Mouse (Mus musculus) limb, embryonic 14.5 days (tissue): Measurements from ENCODE around the gene Tmem259. TPM values are rescaled to one million over a fixed set of nuclear protein-coding genes. Genes with fewer than 3 reads are reported as not detected.
A peak's percentile ranks its signal among the peaks of the same experiment; 100 is the strongest.

ENCODE experiments used
- ATAC-seq: fragments of 200-750 bp; cut with Nextera tagmentation; 2 replicates; pipeline ENCODE4 v1.8.0; 2017; ENCODE audit warnings: low read depth, moderate number of reproducible peaks, moderate TSS enrichment; ENCODE audit not compliant: low FRiP score
- DNase-seq: peaks from one replicate; pipeline ENCODE4 v3.0.0-alpha.2; 2015; ENCODE audit warnings: low spot score
- H3K27ac ChIP-seq: fragments of 300-500 bp; sonication (generic); replicated peaks from 2 replicates; pipeline ENCODE4 v1.5.1; 2014; ENCODE audit warnings: low read depth, mild to moderate bottlenecking, low read length, moderate library complexity, mixed read lengths
- H3K27me3 ChIP-seq: fragments of 300-500 bp; sonication (generic); 2 replicates; pipeline ENCODE4 v1.6.1; 2014; ENCODE audit warnings: low read length, mixed read lengths; ENCODE audit not compliant: control insufficient read depth, insufficient read depth
- H3K36me3 ChIP-seq: fragments of 300-500 bp; sonication (generic); 2 replicates; pipeline ENCODE4 v1.6.1; 2014; ENCODE audit warnings: mild to moderate bottlenecking, low read length, moderate library complexity, mixed read lengths; ENCODE audit not compliant: control insufficient read depth, insufficient read depth
- H3K4me1 ChIP-seq: fragments of 300-500 bp; sonication (generic); 2 replicates; pipeline ENCODE4 v1.6.1; 2014; ENCODE audit warnings: antibody characterized with exemption, low read length, mixed read lengths; ENCODE audit not compliant: control insufficient read depth, insufficient read depth
- H3K4me2 ChIP-seq: fragments of 300-500 bp; sonication (generic); replicated peaks from 2 replicates; pipeline ENCODE4 v1.6.1; 2014; ENCODE audit warnings: low read depth, mild to moderate bottlenecking, low read length, moderate library complexity; ENCODE audit not compliant: severe bottlenecking
- H3K4me3 ChIP-seq: fragments of 300-500 bp; sonication (generic); replicated peaks from 2 replicates; pipeline ENCODE4 v1.5.1; 2014; ENCODE audit warnings: low read length
- H3K9ac ChIP-seq: fragments of 300-500 bp; sonication (generic); 2 replicates; pipeline ENCODE4 v1.6.1; 2014; ENCODE audit warnings: mild to moderate bottlenecking, low read depth, low read length, moderate library complexity; ENCODE audit not compliant: severe bottlenecking
- H3K9me3 ChIP-seq: fragments of 300-500 bp; sonication (generic); 2 replicates; pipeline ENCODE4 v1.6.1; 2016; ENCODE audit warnings: low read length; ENCODE audit not compliant: control insufficient read depth
- POLR2A ChIP-seq: fragments of 200-500 bp; IDR thresholded peaks from 2 replicates; pipeline ENCODE4 v1.8.0; 2012; ENCODE audit warnings: inconsistent platforms, mild to moderate bottlenecking, moderate library complexity, borderline replicate concordance; ENCODE audit not compliant: insufficient read depth, insufficient read length; ENCODE audit errors: extremely low read depth
- WGBS: fragments of 180-500 bp; shearing (Covaris S2); extraction: QIAGEN DNeasy Blood & Tissue Kit; methylation state at CpG from one replicate; pipeline ENCODE4 v1.1.7; 2014; 5-methylcytosine and 5-hydroxymethylcytosine counted together
- polyA plus RNA-seq, 2 experiments: library from polyadenylated mRNA; depleted of rRNA in 1 of 2; stranded (reverse) in 1 of 2; unstranded in 1 of 2; fragments of >200 nt; fragmentation: Nextera tagmentation in 1 of 2; extraction: Ambion mirVana in 1 of 2; gene quantifications; 2 replicates each; pipeline versions ENCODE4 v1.2.1 to v1.2.3; 2012 to 2014

Tmem259 gene
- polyA plus RNA-seq, 2 experiments: 24.5 to 260 TPM

DNA sequence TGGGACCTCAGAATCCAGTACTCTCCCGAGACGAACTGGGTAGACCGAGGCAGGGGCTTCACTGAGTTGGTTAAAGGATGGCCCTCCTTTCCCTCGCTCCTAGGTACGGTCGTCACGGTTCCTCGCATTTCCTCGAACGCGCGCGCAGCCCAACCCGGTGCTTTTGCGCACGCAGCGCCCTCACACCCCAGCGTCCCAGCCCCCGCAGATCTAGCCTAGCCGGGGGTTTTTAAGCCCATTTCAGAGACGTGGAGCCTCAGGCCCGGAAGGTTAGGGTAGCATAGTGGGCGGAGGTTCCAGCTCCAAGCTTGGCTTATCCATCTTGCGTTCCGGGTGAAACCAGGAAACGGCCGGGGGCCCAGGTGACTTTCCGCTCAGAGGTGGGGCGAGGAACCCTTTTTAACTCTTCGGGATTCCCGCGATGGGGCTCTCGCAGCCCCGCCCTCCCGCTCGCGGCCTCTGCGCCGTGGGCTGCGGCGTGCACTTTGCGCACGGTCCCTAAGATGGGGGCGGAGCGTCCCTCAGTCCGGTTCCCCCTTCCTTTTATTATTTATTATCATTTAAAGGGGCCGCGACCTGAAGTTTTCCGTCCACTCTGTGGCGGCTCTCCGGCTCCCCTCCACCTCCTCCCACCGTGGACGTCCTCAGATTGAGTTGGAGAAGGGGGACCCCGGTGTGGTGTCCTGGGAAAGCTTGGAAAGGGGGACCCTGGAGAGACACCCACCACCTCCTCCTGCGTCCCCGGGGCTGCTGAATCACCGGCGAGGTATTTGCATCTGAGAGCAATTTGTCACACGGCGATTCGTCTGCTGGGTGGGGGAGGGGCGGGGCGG is 57.4 kb downstream of the Tmem259 start, which contains the start of gene Arid3a:
Gene Arid3a (plus strand): TSS at position 553 of the 833 bp plus-strand sequence.
- H3K4me3 ChIP-seq: peak within 1 kb of the TSS; percentile 93
- peaks cover 21% of the 10 kb centered on the region for H3K4me1 ChIP-seq
- H3K9me3 ChIP-seq: no peaks in the 10 kb centered on the region
- 2% methylated on average over 57 of the region's 63 CpGs for WGBS
- H3K4me2 ChIP-seq: peak within 1 kb of the TSS; percentile 90
- peak within 1 kb of the TSS; percentile 89 for H3K27ac ChIP-seq
- H3K36me3 ChIP-seq: peaks cover 13% of the 10 kb centered on the region
- ATAC-seq: peak; percentile 88
- peak within 1 kb of the TSS; percentile 87 for H3K9ac ChIP-seq
- peak; percentile 34; the same call in 1 of the 2 replicates for TF ChIP-seq POLR2A
- peak; percentile 95 for DNase-seq
- H3K27me3 ChIP-seq: peaks cover 17% of the 10 kb centered on the region

DNA sequence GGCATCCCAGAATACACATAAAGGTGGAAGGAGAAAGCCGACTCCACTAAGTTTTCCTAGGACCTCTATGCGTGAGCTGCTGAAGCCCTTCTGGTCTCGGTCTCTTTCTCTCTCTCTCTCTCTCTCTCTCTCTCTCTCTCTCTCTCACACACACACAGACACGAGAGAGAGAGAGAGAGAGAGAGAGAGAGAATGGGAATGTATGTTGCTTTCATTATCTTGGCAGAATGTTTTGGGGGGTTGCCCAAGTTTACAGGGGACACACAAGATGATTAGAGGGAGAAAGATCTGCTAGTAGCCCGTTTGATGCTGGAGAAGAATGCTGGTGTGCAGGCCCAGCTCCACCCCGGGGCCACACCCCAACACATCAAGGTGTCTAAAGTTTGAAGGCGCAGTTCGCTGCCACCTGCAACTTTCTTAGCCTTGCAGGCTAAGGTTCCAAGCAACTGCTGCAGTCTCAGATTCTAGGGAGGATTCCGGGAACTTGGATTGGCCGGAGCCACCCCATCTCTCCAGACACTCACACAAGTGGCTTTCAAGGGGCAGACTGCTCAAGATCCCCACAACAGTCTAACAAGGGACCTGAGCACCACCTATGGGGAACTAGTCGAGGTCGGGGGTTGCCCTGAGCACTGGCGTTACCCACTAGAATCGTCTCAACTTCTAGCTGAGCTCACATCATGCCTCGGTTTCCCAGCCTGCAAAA is 58.2 kb downstream of the Tmem259 start:
- Histone ChIP-seq H3K9me3 (no peaks in the 10 kb centered on the region), H3K27ac (peak overlapping the region; percentile 19; the same call in 1 of the 2 replicates), H3K4me1 (peaks cover 27% of the 10 kb centered on the region), H3K27me3 (peaks cover 25% of the 10 kb centered on the region), H3K36me3 (peaks cover 6% of the 10 kb centered on the region), H3K4me2 (peak overlapping the region; percentile 90), H3K9ac (peak overlapping the region; percentile 87), H3K4me3 (peak overlapping the region; percentile 93)
- DNase-seq (no peak), ATAC-seq (no peak)
- TF ChIP-seq POLR2A: no peak
- 11% methylated on average over 15 of the region's 15 CpGs for WGBS

DNA sequence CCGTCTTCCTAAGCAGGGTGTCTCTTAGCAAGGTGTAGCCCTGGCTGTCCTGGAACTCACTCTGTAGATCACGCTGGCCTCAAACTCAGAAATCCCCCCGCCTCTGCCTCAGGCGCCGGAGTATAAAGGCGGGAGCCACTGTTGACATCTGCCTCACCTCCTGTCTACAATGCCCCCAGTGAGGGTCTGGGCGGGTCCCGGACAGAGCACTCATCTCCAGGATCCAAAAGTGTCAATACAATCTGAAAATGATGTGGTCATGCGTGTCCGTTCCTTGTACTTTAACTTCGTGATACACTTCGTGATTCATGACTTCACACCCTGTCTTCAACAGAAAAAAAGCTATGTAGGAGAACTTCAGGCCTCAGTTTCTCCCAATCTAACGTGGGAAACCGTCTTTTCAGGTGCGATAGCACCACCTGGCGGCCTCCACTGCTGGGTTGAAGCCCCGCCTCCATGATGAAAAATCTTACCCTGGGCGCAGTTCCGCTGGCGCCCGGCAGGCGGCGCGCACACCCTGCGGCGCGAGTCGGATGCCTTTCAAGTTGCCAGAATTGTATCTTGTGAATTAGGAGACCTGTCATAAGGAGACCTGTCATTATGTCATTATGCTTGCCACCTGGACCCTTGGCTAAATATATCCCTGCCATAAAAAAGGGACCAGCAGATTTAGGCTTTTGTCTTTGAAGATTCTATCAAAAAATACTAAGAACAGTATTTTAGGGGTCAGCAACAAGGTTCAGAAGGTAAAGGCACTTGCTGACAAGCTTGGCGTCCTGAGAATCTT is 58.9 kb downstream of the Tmem259 start:
- H3K36me3 ChIP-seq: no peaks in the 10 kb centered on the region
- H3K4me3 ChIP-seq: no peak overlapping the region
- H3K27ac ChIP-seq: no peak overlapping the region
- 13% methylated on average over 29 of the region's 29 CpGs for WGBS
- peaks cover 33% of the 10 kb centered on the region for H3K27me3 ChIP-seq
- H3K4me1 ChIP-seq: peaks cover 31% of the 10 kb centered on the region
- ATAC-seq: 0 out of 2 replicates have a peak, but pooled peaks have one; percentile 9
- TF ChIP-seq POLR2A: no peak
- peak; percentile 81 for DNase-seq
- no peak overlapping the region for H3K9ac ChIP-seq
- no peak overlapping the region for H3K4me2 ChIP-seq
- H3K9me3 ChIP-seq: no peaks in the 10 kb centered on the region

Other genes starting within 250 kb of the Tmem259 start
Only the 30 nearest of the 33 such genes appear.
- 176 and 229 TPM in 2 replicates for gene Rnf126, start 217.4 kb downstream of the Tmem259 start, polyA plus RNA-seq (2012; rRNA removed)
- gene Rnf126, start 217.4 kb downstream of the Tmem259 start, polyA plus RNA-seq (2014; fragmentation: Nextera tagmentation; extraction: Ambion mirVana): 100 and 103 TPM in 2 replicates
- gene Fstl3, start 207.1 kb downstream of the Tmem259 start, polyA plus RNA-seq (2012; rRNA removed): 11.6 and 14.7 TPM in 2 replicates
- 9.0 and 9.5 TPM in 2 replicates for gene Fstl3, start 207.1 kb downstream of the Tmem259 start, polyA plus RNA-seq (2014; fragmentation: Nextera tagmentation; extraction: Ambion mirVana)
- gene Prss57, start 193.4 kb downstream of the Tmem259 start, polyA plus RNA-seq (2012; rRNA removed): 0.04 and 0.06 TPM in 2 replicates
- not detected in 2 replicates for gene Prss57, start 193.4 kb downstream of the Tmem259 start, polyA plus RNA-seq (2014; fragmentation: Nextera tagmentation; extraction: Ambion mirVana)
- gene Palm, start 190.8 kb downstream of the Tmem259 start, polyA plus RNA-seq (2012; rRNA removed): 55.8 and 72.7 TPM in 2 replicates
- 76.2 and 83.8 TPM in 2 replicates for gene Palm, start 190.8 kb downstream of the Tmem259 start, polyA plus RNA-seq (2014; fragmentation: Nextera tagmentation; extraction: Ambion mirVana)
- gene Misp, start 163.3 kb downstream of the Tmem259 start, polyA plus RNA-seq (2012; rRNA removed): 0.41 and 0.50 TPM in 2 replicates
- gene Misp, start 163.3 kb downstream of the Tmem259 start, polyA plus RNA-seq (2014; fragmentation: Nextera tagmentation; extraction: Ambion mirVana): 0.54 and 1.2 TPM in 2 replicates
- gene Ptbp1, start 129.9 kb downstream of the Tmem259 start, polyA plus RNA-seq (2012; rRNA removed): 536 and 644 TPM in 2 replicates
- 262 and 279 TPM in 2 replicates for gene Ptbp1, start 129.9 kb downstream of the Tmem259 start, polyA plus RNA-seq (2014; fragmentation: Nextera tagmentation; extraction: Ambion mirVana)
- gene Prtn3, start 109.9 kb downstream of the Tmem259 start, polyA plus RNA-seq (2012; rRNA removed): 10.3 and 17.3 TPM in 2 replicates
- gene Prtn3, start 109.9 kb downstream of the Tmem259 start, polyA plus RNA-seq (2014; fragmentation: Nextera tagmentation; extraction: Ambion mirVana): 5.9 and 8.2 TPM in 2 replicates
- gene Plppr3, start 109.7 kb downstream of the Tmem259 start, polyA plus RNA-seq (2012; rRNA removed): 220 and 326 TPM in 2 replicates
- gene Plppr3, start 109.7 kb downstream of the Tmem259 start, polyA plus RNA-seq (2014; fragmentation: Nextera tagmentation; extraction: Ambion mirVana): 61.5 and 79.7 TPM in 2 replicates
- gene Elane, start 98.1 kb downstream of the Tmem259 start, polyA plus RNA-seq (2012; rRNA removed): 0.35 and 1.8 TPM in 2 replicates
- 0.62 and 1.2 TPM in 2 replicates for gene Elane, start 98.1 kb downstream of the Tmem259 start, polyA plus RNA-seq (2014; fragmentation: Nextera tagmentation; extraction: Ambion mirVana)
- gene Cfd, start 93.5 kb downstream of the Tmem259 start, polyA plus RNA-seq (2012; rRNA removed): 1.1 and 2.3 TPM in 2 replicates
- not detected in 2 replicates for gene Cfd, start 93.5 kb downstream of the Tmem259 start, polyA plus RNA-seq (2014; fragmentation: Nextera tagmentation; extraction: Ambion mirVana)
- gene Med16, start 75.4 kb downstream of the Tmem259 start, polyA plus RNA-seq (2012; rRNA removed): 54.6 and 73.8 TPM in 2 replicates
- gene Med16, start 75.4 kb downstream of the Tmem259 start, polyA plus RNA-seq (2014; fragmentation: Nextera tagmentation; extraction: Ambion mirVana): 33.4 and 38.3 TPM in 2 replicates
- not detected in 2 replicates for gene Gm26602, start 73.5 kb downstream of the Tmem259 start, polyA plus RNA-seq (2012; rRNA removed)
- gene Gm26602, start 73.5 kb downstream of the Tmem259 start, polyA plus RNA-seq (2014; fragmentation: Nextera tagmentation; extraction: Ambion mirVana): 6.6 TPM in 1 of 2 replicates, not detected in the other
- gene Kiss1r, start 67.4 kb downstream of the Tmem259 start, polyA plus RNA-seq (2012; rRNA removed): 2.5 and 2.8 TPM in 2 replicates
- gene Kiss1r, start 67.4 kb downstream of the Tmem259 start, polyA plus RNA-seq (2014; fragmentation: Nextera tagmentation; extraction: Ambion mirVana): 0.17 and 0.26 TPM in 2 replicates
- gene R3hdm4, start 63.1 kb downstream of the Tmem259 start, polyA plus RNA-seq (2012; rRNA removed): 158 and 219 TPM in 2 replicates
- gene R3hdm4, start 63.1 kb downstream of the Tmem259 start, polyA plus RNA-seq (2014; fragmentation: Nextera tagmentation; extraction: Ambion mirVana): 141 and 152 TPM in 2 replicates
- gene Arid3a, start 57.3 kb downstream of the Tmem259 start, polyA plus RNA-seq (2012; rRNA removed): 8.6 and 12.6 TPM in 2 replicates
- 4.8 and 5.0 TPM in 2 replicates for gene Arid3a, start 57.3 kb downstream of the Tmem259 start, polyA plus RNA-seq (2014; fragmentation: Nextera tagmentation; extraction: Ambion mirVana)
- gene Wdr18, start 24.2 kb downstream of the Tmem259 start, polyA plus RNA-seq (2012; rRNA removed): 58.7 and 78.5 TPM in 2 replicates
- gene Wdr18, start 24.2 kb downstream of the Tmem259 start, polyA plus RNA-seq (2014; fragmentation: Nextera tagmentation; extraction: Ambion mirVana): 99.8 and 106 TPM in 2 replicates
- 0.72 and 0.76 TPM in 2 replicates for gene Grin3b, start 13.6 kb downstream of the Tmem259 start, polyA plus RNA-seq (2012; rRNA removed)
- 0.23 and 0.55 TPM in 2 replicates for gene Grin3b, start 13.6 kb downstream of the Tmem259 start, polyA plus RNA-seq (2014; fragmentation: Nextera tagmentation; extraction: Ambion mirVana)
- gene Cnn2, start 4.3 kb upstream of the Tmem259 start, polyA plus RNA-seq (2012; rRNA removed): 133 and 173 TPM in 2 replicates
- gene Cnn2, start 4.3 kb upstream of the Tmem259 start, polyA plus RNA-seq (2014; fragmentation: Nextera tagmentation; extraction: Ambion mirVana): 273 and 290 TPM in 2 replicates
- 6.2 and 8.0 TPM in 2 replicates for gene Abca7, start 12.2 kb upstream of the Tmem259 start, polyA plus RNA-seq (2012; rRNA removed)
- 2.2 and 2.4 TPM in 2 replicates for gene Abca7, start 12.2 kb upstream of the Tmem259 start, polyA plus RNA-seq (2014; fragmentation: Nextera tagmentation; extraction: Ambion mirVana)
- 12.8 and 14.4 TPM in 2 replicates for gene Arhgap45, start 32.3 kb upstream of the Tmem259 start, polyA plus RNA-seq (2012; rRNA removed)
- 3.4 and 5.7 TPM in 2 replicates for gene Arhgap45, start 32.3 kb upstream of the Tmem259 start, polyA plus RNA-seq (2014; fragmentation: Nextera tagmentation; extraction: Ambion mirVana)
- 287 and 350 TPM in 2 replicates for gene Polr2e, start 55.5 kb upstream of the Tmem259 start, polyA plus RNA-seq (2012; rRNA removed)
- gene Polr2e, start 55.5 kb upstream of the Tmem259 start, polyA plus RNA-seq (2014; fragmentation: Nextera tagmentation; extraction: Ambion mirVana): 247 and 248 TPM in 2 replicates
- 372 and 379 TPM in 2 replicates for gene Gpx4, start 62.8 kb upstream of the Tmem259 start, polyA plus RNA-seq (2012; rRNA removed)
- gene Gpx4, start 62.8 kb upstream of the Tmem259 start, polyA plus RNA-seq (2014; fragmentation: Nextera tagmentation; extraction: Ambion mirVana): 466 and 493 TPM in 2 replicates
- 24.9 and 29.5 TPM in 2 replicates for gene Sbno2, start 121.2 kb upstream of the Tmem259 start, polyA plus RNA-seq (2012; rRNA removed)
- 15.3 and 16.8 TPM in 2 replicates for gene Sbno2, start 121.2 kb upstream of the Tmem259 start, polyA plus RNA-seq (2014; fragmentation: Nextera tagmentation; extraction: Ambion mirVana)
- 133 and 147 TPM in 2 replicates for gene Stk11, start 131.5 kb upstream of the Tmem259 start, polyA plus RNA-seq (2012; rRNA removed)
- 30.1 and 32.4 TPM in 2 replicates for gene Stk11, start 131.5 kb upstream of the Tmem259 start, polyA plus RNA-seq (2014; fragmentation: Nextera tagmentation; extraction: Ambion mirVana)
- 449 and 577 TPM in 2 replicates for gene Atp5d, start 154.3 kb upstream of the Tmem259 start, polyA plus RNA-seq (2012; rRNA removed)
- gene Atp5d, start 154.3 kb upstream of the Tmem259 start, polyA plus RNA-seq (2014; fragmentation: Nextera tagmentation; extraction: Ambion mirVana): 477 TPM in 2 replicates
- 28.9 and 36.0 TPM in 2 replicates for gene Cbarp, start 156.5 kb upstream of the Tmem259 start, polyA plus RNA-seq (2012; rRNA removed)
- gene Cbarp, start 156.5 kb upstream of the Tmem259 start, polyA plus RNA-seq (2014; fragmentation: Nextera tagmentation; extraction: Ambion mirVana): 7.5 and 9.3 TPM in 2 replicates
- gene Midn, start 163.9 kb upstream of the Tmem259 start, polyA plus RNA-seq (2012; rRNA removed): 108 and 161 TPM in 2 replicates
- 33.4 and 39.6 TPM in 2 replicates for gene Midn, start 163.9 kb upstream of the Tmem259 start, polyA plus RNA-seq (2014; fragmentation: Nextera tagmentation; extraction: Ambion mirVana)
- 286 and 289 TPM in 2 replicates for gene Cirbp, start 181.7 kb upstream of the Tmem259 start, polyA plus RNA-seq (2012; rRNA removed)
- gene Cirbp, start 181.7 kb upstream of the Tmem259 start, polyA plus RNA-seq (2014; fragmentation: Nextera tagmentation; extraction: Ambion mirVana): 101 and 106 TPM in 2 replicates
- 10.9 and 15.5 TPM in 2 replicates for gene 1600002K03Rik, start 188.6 kb upstream of the Tmem259 start, polyA plus RNA-seq (2012; rRNA removed)
- gene 1600002K03Rik, start 188.6 kb upstream of the Tmem259 start, polyA plus RNA-seq (2014; fragmentation: Nextera tagmentation; extraction: Ambion mirVana): 8.5 and 12.8 TPM in 2 replicates
- 41.7 and 67.7 TPM in 2 replicates for gene Efna2, start 195.2 kb upstream of the Tmem259 start, polyA plus RNA-seq (2012; rRNA removed)
- 31.5 and 38.6 TPM in 2 replicates for gene Efna2, start 195.2 kb upstream of the Tmem259 start, polyA plus RNA-seq (2014; fragmentation: Nextera tagmentation; extraction: Ambion mirVana)